Mouse (Mus musculus) limb, embryonic 13.5 days (tissue): ENCODE results near the gene Elovl4. TPM values are rescaled to one million over a fixed set of nuclear protein-coding genes. Genes with fewer than 3 reads are reported as not detected.

ENCODE experiments used
- ATAC-seq: fragments of 200-750 bp; cut with Nextera tagmentation; 2 replicates; pipeline ENCODE4 v1.8.0; 2017; ENCODE audit warnings: low read depth, moderate number of reproducible peaks, moderate TSS enrichment; ENCODE audit not compliant: low FRiP score
- H3K27ac ChIP-seq: fragments of 300-500 bp; sonication (generic); 2 replicates; pipeline ENCODE4 v1.5.1; 2015; ENCODE audit warnings: inconsistent platforms, mild to moderate bottlenecking, moderate library complexity
- H3K27me3 ChIP-seq: fragments of 300-500 bp; sonication (generic); 2 replicates; pipeline ENCODE4 v1.6.1; 2015; ENCODE audit warnings: mild to moderate bottlenecking, inconsistent platforms
- H3K36me3 ChIP-seq: fragments of 300-500 bp; sonication (generic); 2 replicates; pipeline ENCODE4 v1.6.1; 2015; ENCODE audit warnings: inconsistent platforms, mild to moderate bottlenecking, moderate library complexity
- H3K4me1 ChIP-seq: fragments of 300-500 bp; sonication (generic); 2 replicates; pipeline ENCODE4 v1.6.1; 2015; ENCODE audit warnings: inconsistent platforms
- H3K4me2 ChIP-seq: fragments of 300-500 bp; sonication (generic); replicated peaks from 2 replicates; pipeline ENCODE4 v1.6.1; 2015; ENCODE audit warnings: inconsistent platforms, mild to moderate bottlenecking, moderate library complexity
- H3K4me3 ChIP-seq: fragments of 300-500 bp; sonication (generic); 2 replicates; pipeline ENCODE4 v1.5.1; 2015; ENCODE audit warnings: moderate library complexity, mild to moderate bottlenecking, inconsistent platforms
- H3K9ac ChIP-seq: fragments of 300-500 bp; sonication (generic); 2 replicates; pipeline ENCODE4 v1.6.1; 2015; ENCODE audit warnings: mild to moderate bottlenecking, inconsistent platforms
- H3K9me3 ChIP-seq: fragments of 300-500 bp; sonication (generic); 2 replicates; pipeline ENCODE4 v1.6.1; 2016; ENCODE audit warnings: inconsistent platforms
- WGBS: fragments of 180-500 bp; shearing (Covaris S2); methylation state at CpG from one replicate; pipeline ENCODE4 v1.1.7; 2015; 5-methylcytosine and 5-hydroxymethylcytosine counted together
- polyA plus RNA-seq: library from polyadenylated mRNA; unstranded; fragments of >200 nt; fragmentation: Nextera tagmentation; extraction: Ambion mirVana; gene quantifications from 2 replicates; pipeline ENCODE4 v1.2.1, GENCODE M21; 2015

Elovl4 gene
- polyA plus RNA-seq, 1 experiment from 2014 or later, result 23.2 TPM

- H3K4me3 ChIP-seq, result peak overlapping the region; percentile 73
Measured at GRCm38 (mm10) chr9:83804341-83804740, 1.7 kb downstream of the Elovl4 start.

GRCm38 (mm10) chr9:83797898-83798297, 8.2 kb downstream of the Elovl4 start:
- H3K36me3 ChIP-seq, result peaks cover 4% of the 10 kb centered on the region; the same call in 1 of the 2 replicates
- H3K4me2 ChIP-seq, result no peak overlapping the region
- no peaks in the 10 kb centered on the region for H3K9me3 ChIP-seq
- ATAC-seq, result no peak
- H3K27me3 ChIP-seq, result no peaks in the 10 kb centered on the region
- no peak overlapping the region for H3K9ac ChIP-seq
- H3K27ac ChIP-seq, result no peak overlapping the region
- H3K4me1 ChIP-seq, result no peaks in the 10 kb centered on the region
- H3K4me3 ChIP-seq, result no peak overlapping the region
- WGBS, result 87% methylated on average over 8 of the region's 8 CpGs

More at GRCm38 (mm10) chr9:83804341-83804740, 1.7 kb downstream of the Elovl4 start:
- no peaks in the 10 kb centered on the region for H3K9me3 ChIP-seq
- H3K4me2 ChIP-seq, result peak overlapping the region; percentile 97
- H3K4me1 ChIP-seq, result peaks cover 15% of the 10 kb centered on the region
- peak overlapping the region; percentile 9; the same call in 1 of the 2 replicates for H3K9ac ChIP-seq
- WGBS, result 63% methylated on average over 13 of the region's 13 CpGs
- H3K36me3 ChIP-seq, result peaks cover 4% of the 10 kb centered on the region; the same call in 1 of the 2 replicates
- no peak overlapping the region for H3K27ac ChIP-seq
- peaks cover 24% of the 10 kb centered on the region for H3K27me3 ChIP-seq
- no peak for ATAC-seq

- Histone ChIP-seq H3K36me3 (peaks cover 4% of the 10 kb centered on the region; the same call in 1 of the 2 replicates), H3K27me3 (no peaks in the 10 kb centered on the region), H3K4me3 (no peak overlapping the region), H3K4me1 (no peaks in the 10 kb centered on the region), H3K9me3 (no peaks in the 10 kb centered on the region), H3K9ac (no peak overlapping the region), H3K27ac (no peak overlapping the region), H3K4me2 (no peak overlapping the region)
- no peak for ATAC-seq
- 89% methylated on average over 7 of the region's 7 CpGs for WGBS
Measured at GRCm38 (mm10) chr9:83796875-83797274, 9.2 kb downstream of the Elovl4 start.

GRCm38 (mm10) chr9:83789326-83789725, 16.8 kb downstream of the Elovl4 start:
- Histone ChIP-seq H3K9me3 (no peaks in the 10 kb centered on the region), H3K4me3 (no peak overlapping the region), H3K36me3 (peaks cover 12% of the 10 kb centered on the region), H3K4me2 (no peak overlapping the region), H3K27me3 (no peaks in the 10 kb centered on the region), H3K9ac (no peak overlapping the region), H3K4me1 (no peaks in the 10 kb centered on the region), H3K27ac (no peak overlapping the region)
- WGBS, result 93% methylated on average over 6 of the region's 6 CpGs
- no peak for ATAC-seq

GRCm38 (mm10) chr9:83785501-83785900, 20.6 kb downstream of the Elovl4 start:
- peaks cover 30% of the 10 kb centered on the region for H3K36me3 ChIP-seq
- WGBS, result 27% methylated on average over 1 of the region's 1 CpGs
- no peak overlapping the region for H3K4me2 ChIP-seq
- H3K9me3 ChIP-seq, result no peaks in the 10 kb centered on the region
- H3K9ac ChIP-seq, result no peak overlapping the region
- no peaks in the 10 kb centered on the region for H3K4me1 ChIP-seq
- no peak for ATAC-seq
- H3K27ac ChIP-seq, result no peak overlapping the region
- no peaks in the 10 kb centered on the region for H3K27me3 ChIP-seq
- no peak overlapping the region for H3K4me3 ChIP-seq

GRCm38 (mm10) chr9:83778317-83778960, 27.6 kb downstream of the Elovl4 start:
- no peaks in the 10 kb centered on the region for H3K4me1 ChIP-seq
- no peak for ATAC-seq

GRCm38 (mm10) chr9:83761318-83761717, 44.8 kb downstream of the Elovl4 start:
- ATAC-seq, result no peak
- H3K27me3 ChIP-seq, result no peaks in the 10 kb centered on the region
- no peak overlapping the region for H3K27ac ChIP-seq
- no peaks in the 10 kb centered on the region for H3K9me3 ChIP-seq
- no peak overlapping the region for H3K4me3 ChIP-seq
- H3K4me2 ChIP-seq, result no peak overlapping the region
- no peaks in the 10 kb centered on the region for H3K36me3 ChIP-seq
- H3K9ac ChIP-seq, result no peak overlapping the region
- 85% methylated on average over 4 of the region's 4 CpGs for WGBS
- H3K4me1 ChIP-seq, result no peaks in the 10 kb centered on the region

More at GRCm38 (mm10) chr9:83778317-83778960, 27.6 kb downstream of the Elovl4 start:
- Histone ChIP-seq H3K27me3 (no peaks in the 10 kb centered on the region), H3K4me3 (no peak overlapping the region), H3K9ac (no peak overlapping the region), H3K36me3 (peaks cover 23% of the 10 kb centered on the region), H3K27ac (no peak overlapping the region), H3K9me3 (0 out of 2 replicates have a peak, but pooled peaks cover 3% of the 10 kb centered on the region), H3K4me2 (no peak overlapping the region)
- 54% methylated on average over 9 of the region's 9 CpGs for WGBS

GRCm38 (mm10) chr9:83731877-83732276, 74.2 kb downstream of the Elovl4 start:
- H3K36me3 ChIP-seq, result no peaks in the 10 kb centered on the region
- no peak for ATAC-seq
- 76% methylated on average over 2 of the region's 2 CpGs for WGBS
- H3K27ac ChIP-seq, result no peak overlapping the region
- no peak overlapping the region for H3K4me3 ChIP-seq
- no peaks in the 10 kb centered on the region for H3K9me3 ChIP-seq
- no peak overlapping the region for H3K9ac ChIP-seq
- H3K27me3 ChIP-seq, result 0 out of 2 replicates have a peak, but pooled peaks cover 4% of the 10 kb centered on the region
- H3K4me2 ChIP-seq, result no peak overlapping the region
- 0 out of 2 replicates have a peak, but pooled peaks cover 3% of the 10 kb centered on the region for H3K4me1 ChIP-seq

GRCm38 (mm10) chr9:83730836-83731235, 75.2 kb downstream of the Elovl4 start:
- Histone ChIP-seq H3K36me3 (no peaks in the 10 kb centered on the region), H3K9ac (no peak overlapping the region), H3K27ac (no peak overlapping the region), H3K4me1 (0 out of 2 replicates have a peak, but pooled peaks cover 3% of the 10 kb centered on the region), H3K9me3 (no peaks in the 10 kb centered on the region), H3K27me3 (0 out of 2 replicates have a peak, but pooled peaks cover 4% of the 10 kb centered on the region), H3K4me2 (no peak overlapping the region), H3K4me3 (no peak overlapping the region)
- WGBS, result 60% methylated on average over 7 of the region's 7 CpGs
- no peak for ATAC-seq

Other genes starting within 250 kb of the Elovl4 start
- gene Ttk, start 28.4 kb upstream of the Elovl4 start, polyA plus RNA-seq, result 34.1 and 35.7 TPM in 2 replicates
- gene Bckdhb, start 118.9 kb upstream of the Elovl4 start, polyA plus RNA-seq, result 53.4 and 54.4 TPM in 2 replicates